Mouse (Mus musculus) thymus, postnatal 14 days (tissue): ENCODE measurements around the gene Slco3a1.

ENCODE experiments used
- DNase-seq: peaks from one replicate; pipeline ENCODE4 v3.0.0; 2021

Gene Slco3a1

DNA sequence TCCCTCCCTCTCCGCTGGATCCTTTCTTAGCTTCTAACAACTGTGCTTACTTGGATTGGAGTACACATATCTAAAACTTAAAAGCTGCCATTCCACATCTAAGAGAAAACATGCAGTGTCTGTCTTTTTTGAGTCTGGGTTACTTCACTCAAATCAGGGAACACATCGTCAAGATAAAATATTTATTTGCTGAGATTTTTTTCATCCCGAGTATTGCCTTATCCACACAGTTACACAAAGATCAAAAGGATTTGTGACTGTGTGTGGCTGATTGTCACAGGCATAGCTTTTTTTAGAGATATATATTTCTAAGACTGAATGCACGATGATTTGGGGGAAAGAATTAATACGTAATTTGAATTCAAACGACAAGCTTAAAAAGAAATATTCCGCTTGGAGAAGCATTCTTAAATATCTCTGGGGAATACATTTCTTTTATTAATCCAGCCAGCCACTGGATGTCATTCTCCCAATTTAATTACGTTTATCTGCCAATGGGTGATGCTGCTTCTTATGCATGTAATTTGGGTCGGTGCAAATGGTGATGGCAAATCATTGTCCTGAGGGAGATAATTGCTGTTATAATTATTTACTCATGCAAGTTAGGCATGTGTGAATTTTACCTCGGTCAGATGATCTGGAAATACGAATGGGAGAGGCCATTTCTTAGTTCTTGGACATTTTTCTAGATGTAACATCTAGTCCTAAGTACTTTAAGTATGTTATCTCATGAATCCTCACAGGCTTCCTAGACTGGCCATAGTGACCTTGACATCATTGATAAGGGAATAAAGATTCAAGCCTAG is 285.1 kb downstream of the Slco3a1 start:
- no peak for DNase-seq

DNA sequence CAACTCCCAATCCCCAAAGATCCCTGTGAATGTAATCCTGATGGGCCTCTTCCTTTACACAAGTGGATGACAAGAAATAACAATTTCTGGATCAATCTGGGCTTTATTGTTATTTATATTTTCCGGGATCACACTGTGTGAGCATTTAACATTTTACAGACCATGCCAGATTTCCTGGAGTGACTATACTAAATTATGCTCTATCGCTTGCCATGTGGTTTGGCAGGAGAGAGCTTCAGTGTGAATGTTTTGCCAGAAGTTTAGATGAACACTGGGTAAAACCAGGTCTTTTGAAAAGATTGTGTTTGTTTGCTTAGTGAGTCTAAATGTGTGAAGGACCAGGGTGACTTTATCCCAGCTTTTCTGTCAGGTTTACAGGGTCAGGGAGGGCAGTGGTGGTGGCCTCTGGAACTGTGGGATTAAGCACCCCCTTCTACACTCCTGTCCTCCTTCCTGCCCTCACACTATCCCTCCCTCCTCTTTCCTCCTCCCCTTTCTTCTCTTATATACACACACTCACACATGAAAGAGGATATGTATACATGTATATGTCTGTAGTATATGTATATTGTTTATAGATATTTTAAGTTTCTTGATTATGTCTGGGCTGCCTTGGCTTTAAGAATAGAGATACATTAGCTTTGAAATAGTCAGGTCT is 287.9 kb downstream of the Slco3a1 start:
- DNase-seq, result no peak

DNA sequence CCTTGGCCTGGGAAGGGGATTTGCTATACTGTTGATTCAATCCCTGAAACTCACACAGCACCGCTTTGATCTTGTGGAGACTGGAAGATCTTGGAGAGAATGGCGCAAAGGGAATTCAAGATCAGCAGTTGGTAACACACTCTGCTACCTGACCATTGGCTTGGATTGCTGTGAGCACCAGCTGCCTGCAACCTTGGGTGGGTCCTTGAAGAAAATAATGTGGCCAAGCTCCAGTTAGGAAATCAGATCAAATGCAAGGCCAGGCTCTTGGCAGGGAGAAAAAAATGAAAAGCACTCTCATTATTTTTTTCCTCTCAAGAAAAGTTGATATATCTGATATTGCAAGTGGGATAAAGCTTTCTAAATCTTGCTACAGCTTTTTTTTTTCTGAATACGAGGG is 298.3 kb downstream of the Slco3a1 start:
- DNase-seq, result no peak

DNA sequence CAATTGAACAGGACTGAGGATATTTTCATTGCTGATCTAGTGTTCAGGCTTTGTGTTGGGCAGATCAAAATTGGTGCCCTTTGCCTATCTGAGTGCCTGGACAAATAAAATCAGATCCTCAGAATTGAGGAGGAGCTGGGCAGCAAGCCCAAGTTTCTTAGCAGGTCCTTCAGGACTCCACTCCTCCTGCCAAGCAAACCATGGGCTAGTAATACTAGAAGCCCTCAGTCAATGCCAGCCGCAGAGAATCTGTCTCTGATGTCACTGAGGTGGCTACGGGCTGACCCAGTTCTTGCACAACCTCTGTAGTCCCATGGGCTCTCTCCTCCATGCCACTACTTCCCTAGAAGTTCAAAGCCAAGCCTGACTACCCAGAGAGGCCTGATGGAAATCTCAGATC is 302.5 kb downstream of the Slco3a1 start:
- no peak for DNase-seq

DNA sequence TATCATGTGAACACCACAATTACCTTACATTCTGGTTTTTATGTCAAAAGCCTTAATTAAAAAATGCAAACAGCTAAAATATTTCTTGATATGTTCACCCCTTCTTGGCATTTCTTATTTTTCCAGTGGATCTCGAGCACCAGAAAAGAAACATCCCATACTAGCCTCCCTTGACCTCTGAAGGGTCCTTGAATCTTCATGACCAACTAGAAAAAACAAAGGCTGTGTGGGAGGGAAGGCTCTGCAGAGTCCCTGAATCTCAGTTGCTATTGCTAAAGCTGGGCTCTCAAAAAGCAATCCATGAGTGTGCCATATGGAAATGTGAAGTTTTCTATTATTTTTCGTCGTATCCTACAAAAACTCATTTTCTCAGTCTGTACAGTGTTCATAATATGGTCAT is 313.3 kb downstream of the Slco3a1 start:
- no peak for DNase-seq

DNA sequence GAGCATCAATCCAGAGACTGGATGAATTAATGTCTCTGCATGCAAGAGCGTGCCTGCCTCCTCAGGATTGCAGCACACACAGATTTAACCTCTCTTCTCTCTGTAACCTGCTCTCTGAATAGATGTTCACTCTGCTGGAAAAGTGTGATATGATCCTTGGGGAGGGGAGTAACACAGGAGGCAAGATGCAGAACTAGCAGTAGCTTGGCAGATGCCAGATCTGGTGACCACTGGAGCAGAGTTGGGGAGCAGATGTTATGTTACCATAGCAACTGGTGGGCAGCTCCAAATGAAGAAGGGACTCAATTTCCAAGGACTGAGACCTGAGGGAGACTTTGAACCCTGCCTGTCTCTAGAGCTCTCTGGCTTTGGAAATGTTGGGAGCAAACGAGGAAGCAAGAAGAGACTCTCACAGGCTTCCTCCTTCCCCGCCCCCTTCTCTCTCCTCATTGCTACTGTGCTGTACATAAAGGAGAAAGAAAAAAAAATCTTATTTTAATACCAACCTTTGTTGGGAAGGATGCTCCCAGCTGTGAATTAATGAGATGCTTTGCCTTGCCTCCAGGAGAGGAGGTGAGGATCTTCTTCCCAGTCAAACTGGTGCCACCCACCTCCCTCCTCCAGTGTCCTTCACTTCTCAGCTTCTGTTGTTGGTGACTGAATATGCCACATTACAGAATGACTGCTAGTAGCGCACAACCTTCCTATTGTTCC is 314.0 kb downstream of the Slco3a1 start:
- DNase-seq, result no peak
